Mouse (Mus musculus) hindbrain, embryonic 16.5 days (tissue): ENCODE data around the gene Wasf1. TPM values are rescaled to one million over a fixed set of nuclear protein-coding genes. Genes with fewer than 3 reads are reported as not detected.

ENCODE experiments used
- ATAC-seq: fragments of 200-750 bp; cut with Nextera tagmentation; 2 replicates; pipeline ENCODE4 v1.8.0; 2017; ENCODE audit warnings: moderate TSS enrichment, moderate library complexity
- H3K27ac ChIP-seq: fragments of 300-500 bp; sonication (generic); 2 replicates; pipeline ENCODE4 v1.5.1; 2014; ENCODE audit warnings: low read depth, mild to moderate bottlenecking, control low read depth, low read length, moderate library complexity
- H3K27me3 ChIP-seq: fragments of 300-500 bp; sonication (generic); replicated peaks from 2 replicates; pipeline ENCODE4 v1.6.1; 2014; ENCODE audit warnings: low read length; ENCODE audit not compliant: control insufficient read depth, insufficient read depth
- H3K36me3 ChIP-seq: fragments of 300-500 bp; sonication (generic); 2 replicates; pipeline ENCODE4 v1.6.1; 2014; ENCODE audit warnings: mild to moderate bottlenecking, low read length, moderate library complexity, mixed read lengths; ENCODE audit not compliant: control insufficient read depth, insufficient read depth
- H3K4me1 ChIP-seq: fragments of 300-500 bp; sonication (generic); 2 replicates; pipeline ENCODE4 v1.6.1; 2014; ENCODE audit warnings: low read depth, low read length; ENCODE audit not compliant: control insufficient read depth, insufficient read depth
- H3K4me2 ChIP-seq: fragments of 300-500 bp; sonication (generic); 2 replicates; pipeline ENCODE4 v1.6.1; 2014; ENCODE audit warnings: mild to moderate bottlenecking, low read length, control low read depth, moderate library complexity
- H3K4me3 ChIP-seq: fragments of 300-500 bp; sonication (generic); 2 replicates; pipeline ENCODE4 v1.5.1; 2014; ENCODE audit warnings: mild to moderate bottlenecking, low read length, control low read depth, moderate library complexity
- H3K9ac ChIP-seq: fragments of 300-500 bp; sonication (generic); 2 replicates; pipeline ENCODE4 v1.6.1; 2014; ENCODE audit warnings: low read depth, mild to moderate bottlenecking, control low read depth, low read length, moderate library complexity
- H3K9me3 ChIP-seq: fragments of 300-500 bp; sonication (generic); 2 replicates; pipeline ENCODE4 v1.6.1; 2014; ENCODE audit warnings: mild to moderate bottlenecking, low read length, moderate library complexity; ENCODE audit not compliant: control insufficient read depth
- WGBS: fragments of 180-500 bp; shearing (Covaris S2); extraction: QIAGEN DNeasy Blood & Tissue Kit; methylation state at CpG from one replicate; pipeline ENCODE4 v1.1.7; 2014; 5-methylcytosine and 5-hydroxymethylcytosine counted together
- polyA plus RNA-seq: library from polyadenylated mRNA; unstranded; fragments of >200 nt; fragmentation: Nextera tagmentation; extraction: Ambion mirVana; gene quantifications from 2 replicates; pipeline ENCODE4 v1.2.1, GENCODE M21; 2015

Gene Wasf1
- polyA plus RNA-seq, 1 experiment from 2014 or later: 98.1 TPM

GRCm38 (mm10) chr10:40983761-40984160 is 100.5 kb downstream of the Wasf1 start:
- Histone ChIP-seq H3K9ac (no peak overlapping the region), H3K27me3 (no peaks in the 10 kb centered on the region), H3K9me3 (no peaks in the 10 kb centered on the region), H3K36me3 (no peaks in the 10 kb centered on the region), H3K27ac (no peak overlapping the region), H3K4me3 (no peak overlapping the region), H3K4me2 (no peak overlapping the region), H3K4me1 (peaks cover 3% of the 10 kb centered on the region; the same call in 1 of the 2 replicates)
- ATAC-seq: no peak

GRCm38 (mm10) chr10:40984600-40984999 is 101.3 kb downstream of the Wasf1 start:
- Histone ChIP-seq H3K9me3 (no peaks in the 10 kb centered on the region), H3K4me2 (no peak overlapping the region), H3K36me3 (no peaks in the 10 kb centered on the region), H3K4me1 (peaks cover 3% of the 10 kb centered on the region; the same call in 1 of the 2 replicates), H3K27me3 (no peaks in the 10 kb centered on the region), H3K27ac (no peak overlapping the region), H3K4me3 (no peak overlapping the region), H3K9ac (no peak overlapping the region)
- peak; percentile 47; the same call in 1 of the 2 replicates for ATAC-seq
- WGBS: 67% methylated on average over 3 of the region's 3 CpGs

- Histone ChIP-seq H3K4me3 (no peak overlapping the region), H3K36me3 (no peaks in the 10 kb centered on the region), H3K27ac (no peak overlapping the region), H3K9me3 (no peaks in the 10 kb centered on the region), H3K4me1 (peaks cover 3% of the 10 kb centered on the region; the same call in 1 of the 2 replicates), H3K27me3 (no peaks in the 10 kb centered on the region), H3K9ac (no peak overlapping the region; the same call in none of the 2 replicates), H3K4me2 (peak overlapping the region; percentile 17; the same call in 1 of the 2 replicates)
- 25% methylated on average over 8 of the region's 13 CpGs for WGBS
- peak; percentile 91 for ATAC-seq
Observed at GRCm38 (mm10) chr10:40985350-40985749, 102.1 kb downstream of the Wasf1 start.

Other genes starting within 250 kb of the Wasf1 start
- 0.84 and 0.94 TPM in 2 replicates for gene Mettl24, start 200.2 kb upstream of the Wasf1 start, polyA plus RNA-seq
- 18.8 and 22.1 TPM in 2 replicates for gene Cdc40, start 164 bp upstream of the Wasf1 start, polyA plus RNA-seq
- 1.5 and 1.7 TPM in 2 replicates for gene Gpr6, start 188.8 kb downstream of the Wasf1 start, polyA plus RNA-seq